Mouse (Mus musculus) E14TG2a.4 (cell line): ENCODE measurements around the gene Rdh1.
A peak's percentile ranks its signal among the peaks of the same experiment; 100 is the strongest.
"Not testable (repeated sequence)": the region's sequence is repeated elsewhere in the genome, so short reads cannot be mapped to it uniquely, and the experiment has no call there.

Experiments
- H3K27me3 ChIP-seq: 2 replicates; pipeline ENCODE4 v1.6.1; 2014; ENCODE audit warnings: low read length, control low read depth; ENCODE audit not compliant: insufficient read depth
- H3K36me3 ChIP-seq: 2 replicates; pipeline ENCODE4 v1.6.1; 2014; ENCODE audit warnings: low read length, control low read depth; ENCODE audit not compliant: insufficient read depth
- H3K4me1 ChIP-seq: replicated peaks from 2 replicates; pipeline ENCODE4 v1.6.1; 2014; ENCODE audit warnings: low read depth, low read length, control low read depth
- H3K4me3 ChIP-seq: replicated peaks from 2 replicates; pipeline ENCODE4 v1.5.1; 2014; ENCODE audit warnings: mild to moderate bottlenecking, low read length
- H3K9me3 ChIP-seq: 2 replicates; pipeline ENCODE4 v1.6.1; 2014; ENCODE audit warnings: low read length, control low read depth
- CTCF ChIP-seq: conservative IDR thresholded peaks from 2 replicates; pipeline ENCODE4 v1.5.1; 2014; ENCODE audit warnings: low read length
- NANOG ChIP-seq: IDR thresholded peaks from 2 replicates; pipeline ENCODE4 v1.6.1; 2014; ENCODE audit warnings: borderline replicate concordance, low read length, mixed read lengths
- POU5F1 ChIP-seq: IDR thresholded peaks from 2 replicates; pipeline ENCODE4 v1.6.1; 2014; ENCODE audit warnings: low read length, borderline replicate concordance

The Rdh1 gene

DNA sequence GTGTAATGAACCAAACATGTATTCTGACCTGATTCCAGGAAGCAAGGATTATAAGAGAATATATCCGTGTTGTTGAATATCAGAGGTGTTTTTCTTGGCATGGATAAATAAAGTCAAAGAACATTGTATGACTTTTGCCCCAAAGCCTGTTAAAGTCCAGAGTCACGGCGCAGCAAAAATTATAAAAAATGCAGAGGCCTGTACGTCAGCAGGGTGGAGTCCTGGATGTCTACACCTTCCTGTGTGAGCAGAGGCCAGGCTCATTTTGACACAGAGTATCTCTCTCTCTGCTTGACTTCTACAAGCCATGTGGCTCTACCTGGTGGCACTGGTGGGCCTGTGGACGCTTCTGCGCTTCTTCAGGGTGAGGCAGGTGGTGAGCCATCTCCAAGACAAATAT lies 41.4 kb downstream of the Rdh1 start, which contains the start of gene Rdh16:
TSS of gene Rdh16 (plus strand) at position 262 of the 400 bp plus-strand sequence.
- H3K4me3 ChIP-seq: no peak within 1 kb of the TSS
- H3K36me3 ChIP-seq: no peaks in the 10 kb centered on the region
- peaks cover 13% of the 10 kb centered on the region for H3K9me3 ChIP-seq
- H3K27me3 ChIP-seq: no peaks in the 10 kb centered on the region
- H3K4me1 ChIP-seq: no peaks in the 10 kb centered on the region
- TF ChIP-seq CTCF (no peak), NANOG (no peak), POU5F1 (no peak)

- Histone ChIP-seq H3K4me1 (no peaks in the 10 kb centered on the region), H3K4me3 (no peak overlapping the region), H3K9me3 (peaks cover 6% of the 10 kb centered on the region), H3K27me3 (no peaks in the 10 kb centered on the region), H3K36me3 (no peaks in the 10 kb centered on the region)
- no peak for TF ChIP-seq CTCF
- TF ChIP-seq POU5F1: no peak
These were observed 42.1 kb downstream of the Rdh1 start for GRCm38 (mm10) chr10:127801612-127802011.

DNA sequence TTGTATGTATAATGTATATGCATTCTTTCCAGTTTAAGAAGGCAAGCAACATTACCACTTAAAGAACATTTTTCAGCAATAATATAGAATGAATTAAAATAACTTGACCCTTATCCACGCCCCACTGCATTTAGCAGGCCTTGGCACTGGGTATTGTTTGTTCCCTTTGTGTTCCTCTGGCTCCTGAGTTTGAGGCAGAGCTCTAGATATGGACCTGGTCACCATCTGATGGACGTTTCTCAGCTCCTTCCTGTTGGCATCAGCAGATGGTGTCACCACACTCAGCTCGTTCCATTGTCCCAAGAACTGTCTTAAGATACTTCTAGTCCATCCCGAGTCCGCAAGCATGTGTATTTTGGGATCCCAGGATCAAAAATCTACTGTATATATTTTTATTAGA lies 42.7 kb downstream of the Rdh1 start:
- H3K4me3 ChIP-seq: no peak overlapping the region
- H3K9me3 ChIP-seq: peaks cover 3% of the 10 kb centered on the region; the same call in 1 of the 2 replicates
- H3K27me3 ChIP-seq: no peaks in the 10 kb centered on the region
- H3K36me3 ChIP-seq: no peaks in the 10 kb centered on the region
- no peak for TF ChIP-seq CTCF
- TF ChIP-seq NANOG: no peak
- TF ChIP-seq POU5F1: no peak
- no peaks in the 10 kb centered on the region for H3K4me1 ChIP-seq

DNA sequence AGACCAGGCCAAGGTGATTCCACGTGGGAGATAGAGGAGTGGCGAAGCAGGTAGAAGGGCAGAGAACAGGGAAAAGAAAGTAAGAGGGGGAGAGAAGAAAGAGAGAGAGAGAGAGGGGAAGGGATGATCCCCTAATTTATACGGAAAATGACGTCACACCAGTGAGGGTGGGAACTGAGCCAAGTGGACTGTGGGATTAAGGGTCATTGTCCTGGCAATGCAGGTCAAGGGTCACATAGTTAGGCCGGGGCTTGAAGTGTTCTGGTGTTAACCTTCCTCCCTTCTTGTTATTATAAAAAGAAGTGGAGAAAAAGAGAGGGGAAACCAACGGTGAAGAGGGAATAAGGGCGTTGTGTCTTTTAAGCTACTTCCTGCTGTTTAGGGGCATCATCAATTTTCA lies 44.9 kb downstream of the Rdh1 start:
- no peaks in the 10 kb centered on the region for H3K36me3 ChIP-seq
- H3K9me3 ChIP-seq: no peaks in the 10 kb centered on the region
- H3K27me3 ChIP-seq: no peaks in the 10 kb centered on the region
- no peaks in the 10 kb centered on the region for H3K4me1 ChIP-seq
- no peak for TF ChIP-seq NANOG
- no peak for TF ChIP-seq CTCF
- no peak for TF ChIP-seq POU5F1
- H3K4me3 ChIP-seq: no peak overlapping the region

DNA sequence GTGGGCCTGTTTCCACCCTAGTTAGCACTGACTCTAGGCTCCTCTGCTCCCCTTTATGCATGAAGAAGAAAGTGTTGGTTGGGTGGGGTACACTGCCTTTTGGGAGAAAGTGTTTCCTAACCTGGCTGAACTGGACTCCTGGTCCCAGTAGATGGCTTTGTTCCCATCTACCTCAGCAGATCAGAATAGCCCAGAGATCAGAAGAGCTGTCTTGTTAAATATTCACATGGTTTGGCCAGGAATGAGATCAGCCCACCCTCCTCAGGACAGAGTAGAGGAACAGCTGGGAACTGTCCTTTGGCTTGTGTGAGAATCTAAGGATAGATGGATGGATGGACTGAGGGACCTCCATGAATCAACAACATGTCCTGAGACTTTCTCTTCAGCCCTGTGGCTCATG lies 56.4 kb downstream of the Rdh1 start:
- TF ChIP-seq CTCF: no peak
- no peak for TF ChIP-seq POU5F1
- TF ChIP-seq NANOG: no peak
- Histone ChIP-seq H3K4me1 (no peaks in the 10 kb centered on the region), H3K9me3 (peaks cover 54% of the 10 kb centered on the region), H3K36me3 (no peaks in the 10 kb centered on the region), H3K27me3 (no peaks in the 10 kb centered on the region), H3K4me3 (no peak overlapping the region)

DNA sequence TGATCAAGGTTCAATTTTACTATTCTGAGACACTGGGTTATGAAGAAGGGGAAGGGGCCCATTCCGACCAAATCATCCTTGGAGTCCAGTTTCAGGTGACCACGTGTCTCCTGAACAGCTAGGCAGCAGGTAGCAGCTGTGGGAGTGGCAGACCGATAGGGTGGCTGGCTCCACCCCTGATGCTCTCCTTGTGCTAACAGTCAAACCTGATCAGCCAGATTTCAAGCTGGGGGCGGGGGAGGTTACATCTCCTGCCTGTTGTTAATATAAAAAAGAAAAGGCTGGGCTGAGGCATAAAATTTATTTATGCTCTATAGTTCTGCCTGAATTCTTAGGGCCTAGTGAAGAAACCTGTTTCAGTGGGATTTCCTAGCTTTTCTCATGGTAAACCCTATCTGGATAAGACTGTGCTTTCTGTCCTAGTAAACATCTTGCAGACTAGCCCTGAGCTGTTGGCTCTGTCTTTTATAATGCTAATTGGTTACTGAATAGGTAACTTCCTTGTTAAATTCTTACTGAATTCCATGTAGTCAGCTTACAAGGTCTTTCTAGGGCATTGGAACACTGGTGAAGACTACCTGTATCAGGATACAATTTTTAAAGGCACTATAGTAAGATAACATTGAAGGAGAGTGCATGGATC lies 57.9 kb downstream of the Rdh1 start:
- H3K27me3 ChIP-seq, H3K4me1 ChIP-seq, H3K36me3 ChIP-seq: not testable (repeated sequence)
- H3K9me3 ChIP-seq: peaks cover 64% of the 10 kb centered on the region
- 0 out of 2 replicates have a peak overlapping the region, but pooled peaks have one; percentile 7 for H3K4me3 ChIP-seq
